24 mouse cellular contexts compared by ENCODE assay signal in genomic region chr1:59549036-59549675, GRCm38 (mm10). TPM values are rescaled to one million over a fixed set of nuclear protein-coding genes. Genes with fewer than 3 reads are reported as not detected.
DNase-seq lines count a peak whose midpoint lies in the region; ATAC-seq lines count a peak whose summit lies in the region.
"Had no signal": no experiment of that assay in that cellular context is flagged by ENCODE, and none has a peak within 500 bp of the region (broad histone marks: within the 10 kb centered on the region; RNA-seq: fewer than 3 reads in every experiment).

No protein-coding gene starts in this region.

- DNase-seq in embryo, embryonic 11 days, result peak; percentile 42
- DNase-seq in embryo, embryonic 10 days (ENCODE audit: low spot score), result no peak
- DNase-seq in neural tube, embryonic 11.5 days (ENCODE audit: low spot score), result peak; percentile 25
- DNase-seq in neural tube, embryonic 10.5 days (ENCODE audit: extremely low spot score, low spot score), result no peak
- DNase-seq in thymus, adult 18-20 months, result no peak
- DNase-seq in right cerebral cortex, postnatal 14 days, result no peak
- DNase-seq: cerebellum, postnatal 10 days; gastrocnemius, adult 2 months; heart, adult 18-20 months; kidney, adult 18-20 months; kidney, postnatal 10 days; lung, adult 18-20 months; lung, postnatal 36 days; spleen, adult 18-20 months had no signal

- WGBS in neural tube, embryonic 11.5 days, result 49% methylated on average over 7 of the region's 7 CpGs
- 41% methylated on average over 7 of the region's 7 CpGs for WGBS in limb, embryonic 13.5 days

- peaks cover 21% of the 10 kb centered on the region for H3K4me1 ChIP-seq in neural tube, embryonic 11.5 days (ENCODE audit: control insufficient read depth, insufficient read depth, low read length)
- H3K4me1 ChIP-seq in limb, embryonic 13.5 days, result peaks cover 23% of the 10 kb centered on the region
- H3K4me1 ChIP-seq: heart, embryonic 15.5 days had no signal

- H3K27me3 ChIP-seq in neural tube, embryonic 11.5 days (ENCODE audit: control insufficient read depth, insufficient read depth, low read length), result no peaks in the 10 kb centered on the region
- no peaks in the 10 kb centered on the region for H3K27me3 ChIP-seq in limb, embryonic 13.5 days
- H3K27me3 ChIP-seq: forebrain, embryonic 15.5 days; heart, embryonic 15.5 days; midbrain, embryonic 15.5 days had no signal

- no peak overlapping the region for H3K9ac ChIP-seq in neural tube, embryonic 11.5 days (ENCODE audit: low read length)
- no peak overlapping the region; the same call in 1 of the 2 replicates for H3K9ac ChIP-seq in limb, embryonic 13.5 days
- H3K9ac ChIP-seq: forebrain, embryonic 15.5 days; heart, embryonic 15.5 days; midbrain, embryonic 15.5 days had no signal

- H3K4me2 ChIP-seq in neural tube, embryonic 11.5 days (ENCODE audit: low read depth), result no peak overlapping the region
- no peak overlapping the region for H3K4me2 ChIP-seq in limb, embryonic 13.5 days (replicated peaks)
- H3K4me2 ChIP-seq: forebrain, embryonic 15.5 days; heart, embryonic 15.5 days; midbrain, embryonic 15.5 days had no signal

- no peaks in the 10 kb centered on the region for H3K9me3 ChIP-seq in neural tube, embryonic 11.5 days (ENCODE audit: control insufficient read depth, low read length)
- H3K9me3 ChIP-seq in limb, embryonic 13.5 days, result no peaks in the 10 kb centered on the region
- H3K9me3 ChIP-seq: forebrain, embryonic 15.5 days; G1E; heart, embryonic 15.5 days; midbrain, embryonic 15.5 days had no signal

- H3K27ac ChIP-seq in neural tube, embryonic 11.5 days (ENCODE audit: low read depth, low read length), result 0 out of 2 replicates have a peak overlapping the region, but pooled peaks have one; percentile 20
- H3K27ac ChIP-seq in limb, embryonic 13.5 days, result peak overlapping the region; percentile 61
- H3K27ac ChIP-seq: forebrain, embryonic 15.5 days; gastrocnemius, adult 2 months; heart, embryonic 15.5 days; layer of hippocampus, adult 2 months; midbrain, embryonic 15.5 days had no signal

- no peak overlapping the region for H3K4me3 ChIP-seq in neural tube, embryonic 11.5 days (ENCODE audit: low read depth, low read length)
- H3K4me3 ChIP-seq in limb, embryonic 13.5 days, result no peak overlapping the region
- H3K4me3 ChIP-seq: forebrain, embryonic 15.5 days; gastrocnemius, adult 2 months; heart, embryonic 15.5 days; layer of hippocampus, adult 2 months; midbrain, embryonic 15.5 days had no signal

- no peaks in the 10 kb centered on the region for H3K36me3 ChIP-seq in neural tube, embryonic 11.5 days (ENCODE audit: control insufficient read depth, insufficient read depth, low read length)
- no peaks in the 10 kb centered on the region for H3K36me3 ChIP-seq in limb, embryonic 13.5 days
- H3K36me3 ChIP-seq: forebrain, embryonic 15.5 days; G1E; heart, embryonic 15.5 days; midbrain, embryonic 15.5 days had no signal

- no peak for ATAC-seq in neural tube, embryonic 11.5 days (ENCODE audit: insufficient read depth, low FRiP score, low TSS enrichment)
- peak; percentile 28; the same call in 1 of the 2 replicates for ATAC-seq in limb, embryonic 13.5 days (ENCODE audit: low FRiP score, low read depth)
- no peak for ATAC-seq in megakaryocyte progenitor cell, adult 5-6 weeks (replicated peaks; ENCODE audit: poor library complexity)
- ATAC-seq: CD4-positive, CD25-positive, alpha-beta regulatory T cell, adult 4 months; forebrain, embryonic 15.5 days; midbrain, embryonic 15.5 days had no signal

RNA-seq across cellular contexts. Expression of gene Gm973, which starts 33.1 kb away (rescaled TPM):
- 4.0 and 4.4 TPM in 2 replicates for polyA plus RNA-seq in neural tube, embryonic 11.5 days (2014; fragmentation: Nextera tagmentation; extraction: Ambion mirVana)
- polyA plus RNA-seq in limb, embryonic 13.5 days (2015; fragmentation: Nextera tagmentation; extraction: Ambion mirVana), result 0.45 and 1.4 TPM in 2 replicates
- 0.30 TPM in 1 of 2 replicates, not detected in the other for total RNA-seq in megakaryocyte progenitor cell, adult 5-6 weeks (2015)
- 0.20 TPM in 1 of 2 replicates, not detected in the other for total RNA-seq in megakaryocyte progenitor cell, adult 5-6 weeks (2017)
- total RNA-seq: liver, adult 2 months; neutrophil, adult 5-6 weeks had no signal
- polyA plus RNA-seq: liver, adult 2 months had no signal

Comparison
In these comparisons a context has a peak if more than half of its experiments do, and no peak if none do; other contexts are left out.
1. DNase-seq: peak in embryo, embryonic 11 days (single experiment) and neural tube, embryonic 11.5 days (single experiment); none in embryo, embryonic 10 days (single experiment), neural tube, embryonic 10.5 days (single experiment), thymus, adult 18-20 months (0 of 2) and right cerebral cortex, postnatal 14 days (single experiment).